ENCODE assay signal across 23 mouse cellular contexts in genomic region chr12:100340901-100341460, GRCm38 (mm10).
DNase-seq lines count a peak whose midpoint lies in the region; ATAC-seq lines count a peak whose summit lies in the region.
"Had no signal": no experiment of that assay in that cellular context is flagged by ENCODE, and none has a peak within 500 bp of the region (broad histone marks: within the 10 kb centered on the region; RNA-seq: fewer than 3 reads in every experiment).

No protein-coding gene starts in this region.

- no peak overlapping the region for H3K4me2 ChIP-seq in hindbrain, embryonic 11.5 days (replicated peaks; ENCODE audit: low read depth, low read length)
- no peak overlapping the region for H3K4me2 ChIP-seq in hindbrain, embryonic 14.5 days (replicated peaks)
- H3K4me2 ChIP-seq in neural tube, embryonic 11.5 days (ENCODE audit: low read depth): no peak overlapping the region
- H3K4me2 ChIP-seq in liver, embryonic 12.5 days: no peak overlapping the region
- H3K4me2 ChIP-seq: embryonic facial prominence, embryonic 15.5 days; heart, embryonic 12.5 days; hindbrain, embryonic 12.5 days; intestine, embryonic 15.5 days had no signal

- WGBS in hindbrain, embryonic 11.5 days: 87% methylated on average over 7 of the region's 7 CpGs
- 80% methylated on average over 7 of the region's 7 CpGs for WGBS in hindbrain, embryonic 14.5 days
- WGBS in neural tube, embryonic 11.5 days: 87% methylated on average over 7 of the region's 7 CpGs
- WGBS in liver, embryonic 12.5 days (ENCODE audit: insufficient replicate concordance): 81% methylated on average over 7 of the region's 7 CpGs

- no peak for ATAC-seq in hindbrain, embryonic 11.5 days (ENCODE audit: low FRiP score)
- ATAC-seq in hindbrain, embryonic 14.5 days (ENCODE audit: low FRiP score): no peak
- ATAC-seq in neural tube, embryonic 11.5 days (ENCODE audit: insufficient read depth, low FRiP score, low TSS enrichment): no peak
- no peak for ATAC-seq in liver, embryonic 12.5 days
- ATAC-seq: CD4-positive, CD25-positive, alpha-beta regulatory T cell, adult 4 months; Patski had no signal

- no peaks in the 10 kb centered on the region for H3K9me3 ChIP-seq in hindbrain, embryonic 11.5 days (ENCODE audit: control insufficient read depth, low read length)
- H3K9me3 ChIP-seq in hindbrain, embryonic 14.5 days (ENCODE audit: control insufficient read depth, low read length): no peaks in the 10 kb centered on the region
- no peaks in the 10 kb centered on the region for H3K9me3 ChIP-seq in neural tube, embryonic 11.5 days (ENCODE audit: control insufficient read depth, low read length)
- H3K9me3 ChIP-seq in liver, embryonic 12.5 days (replicated peaks): no peaks in the 10 kb centered on the region
- H3K9me3 ChIP-seq: embryonic facial prominence, embryonic 15.5 days; forebrain, embryonic 10.5 days; heart, embryonic 12.5 days; hindbrain, embryonic 12.5 days; intestine, embryonic 15.5 days had no signal

- no peaks in the 10 kb centered on the region for H3K4me1 ChIP-seq in hindbrain, embryonic 11.5 days (replicated peaks; ENCODE audit: control insufficient read depth, insufficient read depth, low read length)
- 0 out of 2 replicates have a peak, but pooled peaks cover 6% of the 10 kb centered on the region for H3K4me1 ChIP-seq in hindbrain, embryonic 14.5 days (replicated peaks; ENCODE audit: control insufficient read depth, insufficient read depth, low read length)
- H3K4me1 ChIP-seq in neural tube, embryonic 11.5 days (ENCODE audit: control insufficient read depth, insufficient read depth, low read length): no peaks in the 10 kb centered on the region
- H3K4me1 ChIP-seq in liver, embryonic 12.5 days: no peaks in the 10 kb centered on the region
- H3K4me1 ChIP-seq: intestine, embryonic 15.5 days had no signal

- H3K27ac ChIP-seq in hindbrain, embryonic 11.5 days (ENCODE audit: low read depth, low read length): 0 out of 2 replicates have a peak overlapping the region, but pooled peaks have one; percentile 3
- no peak overlapping the region for H3K27ac ChIP-seq in hindbrain, embryonic 14.5 days
- H3K27ac ChIP-seq in neural tube, embryonic 11.5 days (ENCODE audit: low read depth, low read length): 0 out of 2 replicates have a peak overlapping the region, but pooled peaks have one; percentile 27
- H3K27ac ChIP-seq in liver, embryonic 12.5 days: no peak overlapping the region
- H3K27ac ChIP-seq: embryonic facial prominence, embryonic 15.5 days; gastrocnemius, adult 2 months; hindbrain, embryonic 12.5 days; intestine, embryonic 15.5 days had no signal

- H3K4me3 ChIP-seq in hindbrain, embryonic 11.5 days (ENCODE audit: low read depth, low read length): no peak overlapping the region
- H3K4me3 ChIP-seq in hindbrain, embryonic 14.5 days (replicated peaks; ENCODE audit: low read length): no peak overlapping the region
- H3K4me3 ChIP-seq in neural tube, embryonic 11.5 days (ENCODE audit: low read depth, low read length): no peak overlapping the region
- H3K4me3 ChIP-seq in liver, embryonic 12.5 days: no peak overlapping the region
- H3K4me3 ChIP-seq: embryonic facial prominence, embryonic 15.5 days; erythroblast, embryonic 14.5 days; forebrain, embryonic 10.5 days; gastrocnemius, adult 2 months; heart, embryonic 12.5 days; hindbrain, embryonic 12.5 days; intestine, embryonic 15.5 days had no signal

- DNase-seq in hindbrain, embryonic 11.5 days (ENCODE audit: low spot score): no peak
- no peak for DNase-seq in hindbrain, embryonic 14.5 days (ENCODE audit: low spot score)
- DNase-seq in neural tube, embryonic 11.5 days (ENCODE audit: low spot score): no peak
- DNase-seq in neural tube, embryonic 10.5 days (ENCODE audit: extremely low spot score, low spot score): no peak
- peak; percentile 27 for DNase-seq in Muller cell, postnatal 12 days (ENCODE audit: inconsistent ontology term)
- DNase-seq in cerebellum, postnatal 10 days: no peak
- DNase-seq: adrenal gland, adult 8-10 months; adrenal gland, postnatal 36 days; B cell, adult 2 months; cerebellum, adult 2 months; cerebellum, postnatal 14 days; embryo, embryonic 11 days; gastrocnemius, adult 2 months; gastrocnemius, postnatal 25 days had no signal

- no peak overlapping the region for H3K9ac ChIP-seq in hindbrain, embryonic 11.5 days (ENCODE audit: low read depth, low read length)
- no peak overlapping the region for H3K9ac ChIP-seq in hindbrain, embryonic 14.5 days
- H3K9ac ChIP-seq in neural tube, embryonic 11.5 days (ENCODE audit: low read length): no peak overlapping the region
- H3K9ac ChIP-seq in liver, embryonic 12.5 days: no peak overlapping the region
- H3K9ac ChIP-seq: embryonic facial prominence, embryonic 15.5 days; heart, embryonic 12.5 days; hindbrain, embryonic 12.5 days; intestine, embryonic 15.5 days had no signal

- H3K36me3 ChIP-seq in hindbrain, embryonic 11.5 days (ENCODE audit: control insufficient read depth, insufficient read depth, low read length): no peaks in the 10 kb centered on the region
- H3K36me3 ChIP-seq in hindbrain, embryonic 14.5 days (replicated peaks; ENCODE audit: control insufficient read depth, insufficient read depth): peaks cover 15% of the 10 kb centered on the region
- no peaks in the 10 kb centered on the region for H3K36me3 ChIP-seq in neural tube, embryonic 11.5 days (ENCODE audit: control insufficient read depth, insufficient read depth, low read length)
- H3K36me3 ChIP-seq in liver, embryonic 12.5 days: no peaks in the 10 kb centered on the region
- H3K36me3 ChIP-seq: hindbrain, embryonic 12.5 days; intestine, embryonic 15.5 days had no signal

- H3K27me3 ChIP-seq in hindbrain, embryonic 11.5 days (ENCODE audit: control insufficient read depth, insufficient read depth, low read length): no peaks in the 10 kb centered on the region; the same call in 1 of the 2 replicates
- no peaks in the 10 kb centered on the region for H3K27me3 ChIP-seq in hindbrain, embryonic 14.5 days (ENCODE audit: control insufficient read depth, insufficient read depth, low read length)
- H3K27me3 ChIP-seq in neural tube, embryonic 11.5 days (ENCODE audit: control insufficient read depth, insufficient read depth, low read length): no peaks in the 10 kb centered on the region
- no peaks in the 10 kb centered on the region for H3K27me3 ChIP-seq in liver, embryonic 12.5 days (replicated peaks)
- H3K27me3 ChIP-seq: embryonic facial prominence, embryonic 15.5 days; heart, embryonic 12.5 days; hindbrain, embryonic 12.5 days; intestine, embryonic 15.5 days; Patski had no signal

Comparison
In these comparisons a context has a peak if more than half of its experiments do, and no peak if none do; other contexts are left out.
1. H3K27ac ChIP-seq: peak in hindbrain, embryonic 11.5 days (single experiment) and neural tube, embryonic 11.5 days (single experiment); none in hindbrain, embryonic 14.5 days (single experiment) and liver, embryonic 12.5 days (single experiment).